24 mouse cellular contexts compared by ENCODE assay signal in genomic region chr5:72496756-72497155, GRCm38 (mm10). TPM values are rescaled to one million over a fixed set of nuclear protein-coding genes. Genes with fewer than 3 reads are reported as not detected.
"Had no signal": no experiment of that assay in that cellular context is flagged by ENCODE, and none has a peak within 500 bp of the region (broad histone marks: within the 10 kb centered on the region; RNA-seq: fewer than 3 reads in every experiment).

No protein-coding gene starts in this region.

- H3K9ac ChIP-seq: liver, embryonic 13.5 days; liver, embryonic 15.5 days; liver, postnatal 0 days; lung, embryonic 15.5 days; midbrain, embryonic 13.5 days; midbrain, embryonic 15.5 days; neural tube, embryonic 12.5 days had no signal

- DNase-seq: liver, embryonic 13.5 days; liver, postnatal 0 days; lung, adult 2 months; lung, postnatal 14 days; lung, postnatal 36 days; retina, postnatal 1 day; right cerebral cortex, adult 18-20 months; right cerebral cortex, postnatal 25 days; right cerebral cortex, postnatal 4 days; spleen, adult 18-20 months; thymus, adult 18-20 months; thymus, postnatal 14 days; thymus, postnatal 36 days had no signal

- H3K4me1 ChIP-seq: liver, embryonic 13.5 days; liver, embryonic 15.5 days; lung, embryonic 15.5 days; midbrain, embryonic 13.5 days; midbrain, embryonic 15.5 days; neural tube, embryonic 12.5 days had no signal

- H3K36me3 ChIP-seq: liver, embryonic 13.5 days; liver, embryonic 15.5 days; lung, embryonic 15.5 days; midbrain, embryonic 13.5 days; midbrain, embryonic 15.5 days; neural tube, embryonic 12.5 days had no signal

- H3K4me2 ChIP-seq: liver, embryonic 13.5 days; liver, embryonic 15.5 days; lung, embryonic 15.5 days; midbrain, embryonic 11.5 days; midbrain, embryonic 13.5 days; midbrain, embryonic 15.5 days; neural tube, embryonic 12.5 days had no signal

- H3K4me3 ChIP-seq: liver, embryonic 13.5 days; liver, embryonic 15.5 days; lung, embryonic 15.5 days; megakaryocyte, embryonic 14.5 days; midbrain, embryonic 13.5 days; midbrain, embryonic 15.5 days; neural tube, embryonic 12.5 days had no signal

- H3K27me3 ChIP-seq: liver, embryonic 13.5 days; liver, embryonic 15.5 days; midbrain, embryonic 13.5 days; midbrain, embryonic 15.5 days; neural tube, embryonic 12.5 days had no signal

- H3K27ac ChIP-seq: liver, embryonic 13.5 days; liver, embryonic 15.5 days; lung, embryonic 15.5 days; macrophage; midbrain, embryonic 13.5 days; midbrain, embryonic 15.5 days; neural tube, embryonic 12.5 days had no signal

- ATAC-seq: liver, postnatal 0 days; lung, postnatal 0 days; midbrain, embryonic 13.5 days; midbrain, embryonic 15.5 days had no signal

- H3K9me3 ChIP-seq: liver, embryonic 13.5 days; liver, embryonic 15.5 days; lung, embryonic 15.5 days; megakaryocyte, embryonic 14.5 days; midbrain, embryonic 13.5 days; midbrain, embryonic 15.5 days; neural tube, embryonic 12.5 days had no signal

RNA-seq across cellular contexts. Expression of gene Corin, which starts 7.5 kb away (rescaled TPM):
- total RNA-seq: monocyte, adult 5-6 weeks had no signal
- polyA plus RNA-seq: macrophage; small intestine, adult 2 months had no signal
